Mouse (Mus musculus) heart, embryonic 16.5 days (tissue): ENCODE measurements around the gene Il25. TPM values are rescaled to one million over a fixed set of nuclear protein-coding genes. Genes with fewer than 3 reads are reported as not detected.
"Not testable (repeated sequence)": the region's sequence is repeated elsewhere in the genome, so short reads cannot be mapped to it uniquely, and the experiment has no call there.

ENCODE experiments used
- ATAC-seq: fragments of 200-750 bp; cut with Nextera tagmentation; replicated peaks from 2 replicates; pipeline ENCODE4 v1.8.0; 2017; ENCODE audit warnings: moderate number of reproducible peaks; ENCODE audit not compliant: insufficient read depth, low FRiP score; ENCODE audit errors: extremely low read depth
- H3K27ac ChIP-seq: fragments of 300-500 bp; sonication (generic); 2 replicates; pipeline ENCODE4 v1.5.1; 2014; ENCODE audit warnings: mild to moderate bottlenecking, low read length, control low read depth, moderate library complexity
- H3K27me3 ChIP-seq: fragments of 300-500 bp; sonication (generic); 2 replicates; pipeline ENCODE4 v1.6.1; 2014; ENCODE audit warnings: low read length, mixed read lengths; ENCODE audit not compliant: control insufficient read depth, insufficient read depth
- H3K36me3 ChIP-seq: fragments of 300-500 bp; sonication (generic); 2 replicates; pipeline ENCODE4 v1.6.1; 2014; ENCODE audit not compliant: control insufficient read depth, insufficient read depth
- H3K4me1 ChIP-seq: fragments of 300-500 bp; sonication (generic); 2 replicates; pipeline ENCODE4 v1.6.1; 2014; ENCODE audit warnings: low read length, mixed read lengths; ENCODE audit not compliant: control insufficient read depth, insufficient read depth
- H3K4me2 ChIP-seq: fragments of 300-500 bp; sonication (generic); 2 replicates; pipeline ENCODE4 v1.6.1; 2014; ENCODE audit warnings: low read depth, mild to moderate bottlenecking, control low read depth, low read length
- H3K4me3 ChIP-seq: fragments of 300-500 bp; sonication (generic); 2 replicates; pipeline ENCODE4 v1.5.1; 2014; ENCODE audit warnings: mild to moderate bottlenecking, control low read depth, low read length
- H3K9ac ChIP-seq: fragments of 300-500 bp; sonication (generic); 2 replicates; pipeline ENCODE4 v1.6.1; 2014; ENCODE audit warnings: low read length, control low read depth
- H3K9me3 ChIP-seq: fragments of 300-500 bp; sonication (generic); replicated peaks from 2 replicates; pipeline ENCODE4 v1.6.1; 2016; ENCODE audit warnings: low read length; ENCODE audit not compliant: control insufficient read depth
- WGBS: fragments of 180-500 bp; shearing (Covaris S2); extraction: QIAGEN DNeasy Blood & Tissue Kit; methylation state at CpG from one replicate; pipeline ENCODE4 v1.1.7; 2014; 5-methylcytosine and 5-hydroxymethylcytosine counted together
- polyA plus RNA-seq: library from polyadenylated mRNA; unstranded; fragments of >200 nt; fragmentation: Nextera tagmentation; extraction: Ambion mirVana; gene quantifications from 2 replicates; pipeline ENCODE4 v1.2.1, GENCODE M21; 2015

Gene Il25
- polyA plus RNA-seq, 1 experiment from 2014 or later, result not detected

DNA sequence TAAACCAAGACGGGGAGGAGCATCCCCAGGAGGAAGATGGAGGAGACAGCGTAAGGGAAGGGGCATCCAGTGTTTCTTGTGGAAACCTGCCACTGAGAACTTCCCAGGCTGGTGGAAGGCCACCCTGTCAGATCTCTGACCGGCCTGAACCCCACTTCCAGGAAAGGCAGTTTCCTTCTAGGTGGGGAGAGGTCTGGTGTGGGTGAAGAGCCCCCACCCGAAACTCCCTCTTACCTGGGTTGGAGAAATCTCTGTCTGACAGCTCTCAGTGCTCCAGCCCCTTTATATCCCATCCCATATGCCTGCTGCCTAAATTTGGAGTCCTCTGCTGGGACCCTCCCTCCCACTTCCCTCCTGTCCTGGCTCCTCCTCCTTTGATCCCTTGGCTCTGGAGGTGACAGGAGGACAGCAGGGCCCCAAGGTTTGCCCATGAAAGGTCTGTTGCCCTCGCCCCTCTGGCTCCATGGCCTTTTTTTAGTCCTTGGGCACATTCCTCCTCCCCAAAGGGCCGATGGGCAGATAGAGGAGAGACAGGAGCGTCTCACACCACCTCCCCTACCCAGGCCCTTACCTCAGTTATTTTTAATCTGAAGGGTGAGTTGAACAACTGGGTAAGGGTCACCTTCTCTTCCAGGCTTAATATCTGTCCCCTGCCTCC, 34.0 kb downstream of the Il25 start, which contains the start of gene Myh6:
Gene Myh6, minus strand, starts transcription at position 608 of the 658 bp plus-strand sequence.
- H3K9ac ChIP-seq, result peak within 1 kb of the TSS; percentile 77
- H3K4me2 ChIP-seq, result peak within 1 kb of the TSS; percentile 39
- WGBS, result 34% methylated on average over 7 of the region's 7 CpGs

GRCm38 (mm10) chr14:54967874-54968273, 35.4 kb downstream of the Il25 start:
- 46% methylated on average over 3 of the region's 3 CpGs for WGBS
- H3K4me3 ChIP-seq, result 0 out of 2 replicates have a peak overlapping the region, but pooled peaks have one; percentile 5
- peak overlapping the region; percentile 55 for H3K9ac ChIP-seq
- H3K27me3 ChIP-seq, result no peaks in the 10 kb centered on the region
- ATAC-seq, result peak; percentile 8
- H3K4me2 ChIP-seq, result peak overlapping the region; percentile 27
- peaks cover 18% of the 10 kb centered on the region for H3K4me1 ChIP-seq
- peak overlapping the region; percentile 81 for H3K27ac ChIP-seq
- H3K36me3 ChIP-seq, result peaks cover 4% of the 10 kb centered on the region
- H3K9me3 ChIP-seq, result no peaks in the 10 kb centered on the region

More for the DNA sequence above, 34.0 kb downstream of the Il25 start, which contains the start of gene Myh6:
- H3K4me3 ChIP-seq, result peak within 1 kb of the TSS; percentile 59
- ATAC-seq, result peak; percentile 43
- H3K9me3 ChIP-seq, result no peaks in the 10 kb centered on the region
- peaks cover 16% of the 10 kb centered on the region for H3K4me1 ChIP-seq
- peaks cover 3% of the 10 kb centered on the region; the same call in 1 of the 2 replicates for H3K36me3 ChIP-seq
- peak within 1 kb of the TSS; percentile 81 for H3K27ac ChIP-seq
- no peaks in the 10 kb centered on the region for H3K27me3 ChIP-seq

- Histone ChIP-seq H3K27me3 (no peaks in the 10 kb centered on the region), H3K4me2 (no peak overlapping the region), H3K27ac (peak overlapping the region; percentile 81), H3K4me1 (peaks cover 18% of the 10 kb centered on the region), H3K9me3 (no peaks in the 10 kb centered on the region), H3K36me3 (peaks cover 4% of the 10 kb centered on the region), H3K9ac (no peak overlapping the region), H3K4me3 (no peak overlapping the region)
- peak; percentile 50 for ATAC-seq
Measured at GRCm38 (mm10) chr14:54968344-54968743, 35.8 kb downstream of the Il25 start.

DNA sequence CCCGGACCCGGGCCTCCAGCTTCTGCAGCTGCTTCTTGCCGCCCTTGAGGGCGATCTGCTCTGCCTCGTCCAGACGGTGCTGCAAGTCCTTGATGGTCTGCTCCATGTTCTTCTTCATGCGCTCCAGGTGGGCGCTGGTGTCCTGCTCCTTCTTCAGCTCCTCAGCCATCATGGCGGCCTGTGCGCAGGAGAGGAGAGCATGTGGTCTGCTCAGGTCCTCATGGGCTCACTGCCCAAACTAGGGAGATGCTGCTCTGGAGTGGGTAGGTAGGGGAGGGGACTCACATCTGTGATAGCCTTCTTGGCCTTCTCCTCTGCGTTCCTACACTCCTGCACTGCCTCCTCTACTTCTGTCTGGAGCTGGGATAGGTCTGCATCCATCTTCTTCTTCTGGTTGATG, 40.3 kb downstream of the Il25 start:
- H3K9ac ChIP-seq, H3K4me2 ChIP-seq, H3K27me3 ChIP-seq, H3K9me3 ChIP-seq, ATAC-seq, H3K27ac ChIP-seq, H3K4me3 ChIP-seq: not testable (repeated sequence)
- 65% methylated on average over 7 of the region's 11 CpGs for WGBS
- peaks cover 24% of the 10 kb centered on the region for H3K36me3 ChIP-seq
- peaks cover 14% of the 10 kb centered on the region for H3K4me1 ChIP-seq

DNA sequence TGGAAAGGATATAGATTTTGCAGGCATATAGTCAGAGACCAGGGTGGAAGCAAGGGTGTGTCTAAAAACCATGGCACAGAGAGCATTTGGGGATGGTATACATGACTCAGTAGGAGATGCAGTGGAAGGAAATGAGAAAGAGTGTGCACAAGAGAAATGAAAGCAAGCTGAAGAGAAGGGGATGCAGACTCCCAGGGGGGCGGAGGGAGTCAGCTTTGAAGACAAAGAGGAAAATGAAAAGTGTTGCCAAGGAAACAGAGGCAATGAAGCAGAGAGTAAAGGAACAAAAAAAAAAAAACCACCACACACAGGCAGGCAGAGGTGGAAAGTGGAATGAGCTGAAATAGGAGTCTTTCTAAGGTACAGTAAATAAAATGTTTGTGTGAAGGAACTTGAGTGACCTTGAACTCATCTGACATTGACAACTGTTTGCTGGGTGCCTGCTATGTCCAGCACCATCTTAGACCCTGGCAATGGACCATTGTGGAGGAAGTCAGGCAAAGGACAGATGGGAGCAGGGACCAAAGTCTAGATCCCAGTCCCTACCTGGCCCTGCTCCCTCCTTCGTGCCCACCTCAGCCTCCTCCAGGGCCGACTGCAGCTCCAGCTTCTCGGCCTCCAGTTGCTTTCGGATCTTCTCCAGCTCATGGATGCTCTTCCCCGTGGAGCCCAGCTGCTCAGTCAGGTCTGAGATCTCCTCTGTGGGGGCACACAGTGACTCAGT, 41.7 kb downstream of the Il25 start:
- H3K9me3 ChIP-seq, result no peaks in the 10 kb centered on the region
- no peaks in the 10 kb centered on the region for H3K27me3 ChIP-seq
- 48% methylated on average over 6 of the region's 6 CpGs for WGBS
- H3K4me1 ChIP-seq, result peaks cover 17% of the 10 kb centered on the region
- H3K27ac ChIP-seq, result peak overlapping the region; percentile 79
- H3K36me3 ChIP-seq, result peaks cover 24% of the 10 kb centered on the region
- H3K9ac ChIP-seq, result peak overlapping the region; percentile 40; the same call in 1 of the 2 replicates
- no peak for ATAC-seq
- no peak overlapping the region for H3K4me2 ChIP-seq
- no peak overlapping the region for H3K4me3 ChIP-seq

- no peak for ATAC-seq
- Histone ChIP-seq H3K27me3 (no peaks in the 10 kb centered on the region), H3K9me3 (no peaks in the 10 kb centered on the region), H3K4me1 (peaks cover 19% of the 10 kb centered on the region), H3K4me2 (no peak within 1 kb of the TSS; the same call in none of the 2 replicates), H3K9ac (peak within 1 kb of the TSS; percentile 65), H3K36me3 (peaks cover 24% of the 10 kb centered on the region), H3K4me3 (no peak within 1 kb of the TSS), H3K27ac (peak within 1 kb of the TSS; percentile 77)
- WGBS, result 50% methylated on average over 1 of the region's 1 CpGs
Measured at GRCm38 (mm10) chr14:54976633-54977032, 44.1 kb downstream of the Il25 start, which contains the start of gene Gm17428. TSS of gene Gm17428 (plus strand) at chr14:54976933.

- 67% methylated on average over 8 of the region's 8 CpGs for WGBS
Measured at GRCm38 (mm10) chr14:54978664-54979063, 46.2 kb downstream of the Il25 start.

GRCm38 (mm10) chr14:54981934-54982333, 49.4 kb downstream of the Il25 start:
- Histone ChIP-seq H3K9ac (peak overlapping the region; percentile 93), H3K27ac (peak overlapping the region; percentile 98), H3K36me3 (peaks cover 7% of the 10 kb centered on the region), H3K4me2 (peak overlapping the region; percentile 69), H3K4me3 (no peak overlapping the region), H3K27me3 (no peaks in the 10 kb centered on the region), H3K9me3 (no peaks in the 10 kb centered on the region), H3K4me1 (peaks cover 9% of the 10 kb centered on the region)
- ATAC-seq, result no peak
- WGBS, result 75% methylated on average over 7 of the region's 7 CpGs

More at GRCm38 (mm10) chr14:54978664-54979063, 46.2 kb downstream of the Il25 start:
- Histone ChIP-seq H3K27me3 (no peaks in the 10 kb centered on the region), H3K4me2 (peak overlapping the region; percentile 24; the same call in 1 of the 2 replicates), H3K4me3 (peak overlapping the region; percentile 6), H3K27ac (peak overlapping the region; percentile 77), H3K9ac (peak overlapping the region; percentile 60), H3K4me1 (peaks cover 14% of the 10 kb centered on the region), H3K9me3 (no peaks in the 10 kb centered on the region), H3K36me3 (peaks cover 18% of the 10 kb centered on the region)
- no peak for ATAC-seq
